Mouse (Mus musculus) hindbrain, embryonic 16.5 days (tissue): ENCODE measurements around the gene Cacna1s. TPM values are rescaled to one million over a fixed set of nuclear protein-coding genes. Genes with fewer than 3 reads are reported as not detected.

Experiments
- ATAC-seq: fragments of 200-750 bp; cut with Nextera tagmentation; 2 replicates; pipeline ENCODE4 v1.8.0; 2017; ENCODE audit warnings: moderate TSS enrichment, moderate library complexity
- H3K27ac ChIP-seq: fragments of 300-500 bp; sonication (generic); 2 replicates; pipeline ENCODE4 v1.5.1; 2014; ENCODE audit warnings: low read depth, mild to moderate bottlenecking, control low read depth, low read length, moderate library complexity
- H3K27me3 ChIP-seq: fragments of 300-500 bp; sonication (generic); replicated peaks from 2 replicates; pipeline ENCODE4 v1.6.1; 2014; ENCODE audit warnings: low read length; ENCODE audit not compliant: control insufficient read depth, insufficient read depth
- H3K36me3 ChIP-seq: fragments of 300-500 bp; sonication (generic); 2 replicates; pipeline ENCODE4 v1.6.1; 2014; ENCODE audit warnings: mild to moderate bottlenecking, low read length, moderate library complexity, mixed read lengths; ENCODE audit not compliant: control insufficient read depth, insufficient read depth
- H3K4me1 ChIP-seq: fragments of 300-500 bp; sonication (generic); 2 replicates; pipeline ENCODE4 v1.6.1; 2014; ENCODE audit warnings: low read depth, low read length; ENCODE audit not compliant: control insufficient read depth, insufficient read depth
- H3K4me2 ChIP-seq: fragments of 300-500 bp; sonication (generic); 2 replicates; pipeline ENCODE4 v1.6.1; 2014; ENCODE audit warnings: mild to moderate bottlenecking, low read length, control low read depth, moderate library complexity
- H3K4me3 ChIP-seq: fragments of 300-500 bp; sonication (generic); 2 replicates; pipeline ENCODE4 v1.5.1; 2014; ENCODE audit warnings: mild to moderate bottlenecking, low read length, control low read depth, moderate library complexity
- H3K9ac ChIP-seq: fragments of 300-500 bp; sonication (generic); 2 replicates; pipeline ENCODE4 v1.6.1; 2014; ENCODE audit warnings: low read depth, mild to moderate bottlenecking, control low read depth, low read length, moderate library complexity
- H3K9me3 ChIP-seq: fragments of 300-500 bp; sonication (generic); 2 replicates; pipeline ENCODE4 v1.6.1; 2014; ENCODE audit warnings: mild to moderate bottlenecking, low read length, moderate library complexity; ENCODE audit not compliant: control insufficient read depth
- WGBS: fragments of 180-500 bp; shearing (Covaris S2); extraction: QIAGEN DNeasy Blood & Tissue Kit; methylation state at CpG from one replicate; pipeline ENCODE4 v1.1.7; 2014; 5-methylcytosine and 5-hydroxymethylcytosine counted together
- polyA plus RNA-seq: library from polyadenylated mRNA; unstranded; fragments of >200 nt; fragmentation: Nextera tagmentation; extraction: Ambion mirVana; gene quantifications from 2 replicates; pipeline ENCODE4 v1.2.1, GENCODE M21; 2015

The Cacna1s gene
- polyA plus RNA-seq, 1 experiment from 2014 or later: 0.45 TPM

GRCm38 (mm10) chr1:136119571-136120262 is 67.2 kb downstream of the Cacna1s start:
- WGBS: 56% methylated on average over 7 of the region's 7 CpGs

DNA sequence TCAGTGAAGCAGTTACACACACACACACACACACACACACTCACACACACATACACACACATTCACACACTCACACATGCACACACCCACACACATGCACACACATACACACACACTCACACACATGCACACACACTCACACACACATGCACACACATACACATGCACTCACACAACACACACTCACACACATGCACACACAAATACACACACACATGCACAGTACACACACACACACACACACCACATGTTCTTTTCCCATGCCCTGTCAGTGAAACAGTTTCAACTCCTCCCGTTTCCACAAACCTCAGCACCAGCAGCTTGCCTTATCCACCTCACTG is 67.7 kb downstream of the Cacna1s start:
- Histone ChIP-seq H3K9ac (no peak overlapping the region), H3K4me2 (no peak overlapping the region), H3K9me3 (no peaks in the 10 kb centered on the region), H3K27me3 (no peaks in the 10 kb centered on the region), H3K4me1 (peaks cover 2% of the 10 kb centered on the region; the same call in 1 of the 2 replicates), H3K27ac (no peak overlapping the region), H3K36me3 (no peaks in the 10 kb centered on the region), H3K4me3 (no peak overlapping the region)
- ATAC-seq: no peak
- WGBS: 63% methylated on average over 1 of the region's 1 CpGs

More at GRCm38 (mm10) chr1:136119571-136120262, 67.2 kb downstream of the Cacna1s start:
- no peak overlapping the region for H3K9ac ChIP-seq
- ATAC-seq: peak; percentile 38
- no peak overlapping the region for H3K4me2 ChIP-seq
- H3K36me3 ChIP-seq: no peaks in the 10 kb centered on the region
- H3K4me1 ChIP-seq: peaks cover 2% of the 10 kb centered on the region; the same call in 1 of the 2 replicates
- H3K9me3 ChIP-seq: no peaks in the 10 kb centered on the region
- H3K27me3 ChIP-seq: no peaks in the 10 kb centered on the region
- no peak overlapping the region for H3K27ac ChIP-seq
- H3K4me3 ChIP-seq: no peak overlapping the region

GRCm38 (mm10) chr1:136120785-136121184 is 68.2 kb downstream of the Cacna1s start:
- H3K9me3 ChIP-seq: no peaks in the 10 kb centered on the region
- H3K27me3 ChIP-seq: no peaks in the 10 kb centered on the region
- no peak overlapping the region for H3K4me3 ChIP-seq
- H3K4me1 ChIP-seq: peaks cover 2% of the 10 kb centered on the region; the same call in 1 of the 2 replicates
- 58% methylated on average over 6 of the region's 6 CpGs for WGBS
- no peak overlapping the region for H3K9ac ChIP-seq
- ATAC-seq: no peak
- no peaks in the 10 kb centered on the region for H3K36me3 ChIP-seq
- no peak overlapping the region for H3K27ac ChIP-seq
- H3K4me2 ChIP-seq: no peak overlapping the region

- no peak overlapping the region for H3K4me2 ChIP-seq
- no peak overlapping the region for H3K4me3 ChIP-seq
- no peaks in the 10 kb centered on the region for H3K27me3 ChIP-seq
- H3K4me1 ChIP-seq: peaks cover 2% of the 10 kb centered on the region; the same call in 1 of the 2 replicates
- H3K9ac ChIP-seq: no peak overlapping the region
- ATAC-seq: no peak
- H3K9me3 ChIP-seq: no peaks in the 10 kb centered on the region
- H3K36me3 ChIP-seq: no peaks in the 10 kb centered on the region
- no peak overlapping the region for H3K27ac ChIP-seq
- 71% methylated on average over 8 of the region's 8 CpGs for WGBS
Measured at GRCm38 (mm10) chr1:136122030-136122429, 69.5 kb downstream of the Cacna1s start.

DNA sequence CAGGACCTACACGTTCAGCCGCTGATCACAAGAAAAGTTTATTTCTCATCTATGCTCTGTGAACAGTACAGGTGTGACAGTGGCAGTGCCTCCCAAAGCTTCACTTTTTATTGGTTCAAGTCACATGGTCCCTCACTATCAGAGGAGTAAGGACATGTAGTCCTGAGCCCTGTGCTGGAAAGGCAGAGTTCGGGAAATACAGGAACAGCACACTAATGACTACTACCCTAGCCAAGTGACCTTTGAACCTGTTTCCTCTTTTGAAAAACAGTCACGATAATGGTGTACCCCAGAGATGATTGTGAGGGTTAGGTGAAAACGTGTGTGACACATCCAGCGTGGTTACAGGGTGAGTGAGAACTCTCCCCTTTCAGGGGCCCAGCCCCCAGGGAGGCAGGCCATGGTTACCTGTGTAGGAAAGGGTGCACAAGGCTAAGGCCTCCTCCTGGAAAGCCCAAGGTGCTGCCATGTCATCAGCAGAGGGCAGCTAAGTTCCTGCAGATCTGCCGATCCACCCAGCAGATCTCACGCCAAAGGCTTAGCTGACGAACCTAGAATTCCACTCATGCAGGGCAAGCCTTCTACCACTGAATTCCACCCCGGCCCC is 73.7 kb downstream of the Cacna1s start:
- Histone ChIP-seq H3K27me3 (no peaks in the 10 kb centered on the region), H3K27ac (no peak overlapping the region), H3K4me3 (no peak overlapping the region), H3K9ac (no peak overlapping the region), H3K36me3 (no peaks in the 10 kb centered on the region), H3K4me1 (peaks cover 12% of the 10 kb centered on the region), H3K9me3 (no peaks in the 10 kb centered on the region), H3K4me2 (no peak overlapping the region)
- 84% methylated on average over 10 of the region's 10 CpGs for WGBS
- ATAC-seq: no peak

DNA sequence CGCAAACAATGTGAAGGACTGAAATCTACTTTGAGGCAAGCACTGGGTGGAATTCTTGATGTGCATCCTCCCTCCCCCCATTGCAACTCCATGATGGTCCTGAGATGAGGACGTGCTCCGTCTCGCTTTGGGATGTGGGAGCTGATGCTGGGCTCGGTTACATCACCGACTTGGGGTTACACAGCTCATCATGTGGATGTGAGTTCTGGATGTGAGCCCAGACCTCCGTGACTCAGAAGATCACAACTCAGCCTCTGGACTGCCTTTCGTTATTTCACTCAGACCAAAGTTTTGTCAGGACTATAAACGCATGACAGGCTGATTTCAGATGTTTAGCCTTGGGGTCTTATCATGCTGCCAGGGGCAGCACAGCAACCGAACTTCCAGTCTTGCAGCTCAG is 74.3 kb downstream of the Cacna1s start:
- Histone ChIP-seq H3K27me3 (no peaks in the 10 kb centered on the region), H3K9ac (no peak overlapping the region), H3K4me2 (no peak overlapping the region), H3K4me1 (peaks cover 12% of the 10 kb centered on the region), H3K36me3 (no peaks in the 10 kb centered on the region), H3K4me3 (no peak overlapping the region), H3K27ac (no peak overlapping the region), H3K9me3 (no peaks in the 10 kb centered on the region)
- WGBS: 75% methylated on average over 10 of the region's 10 CpGs
- ATAC-seq: no peak

GRCm38 (mm10) chr1:136127856-136128255 is 75.3 kb downstream of the Cacna1s start:
- Histone ChIP-seq H3K9me3 (no peaks in the 10 kb centered on the region), H3K4me3 (no peak overlapping the region), H3K4me2 (no peak overlapping the region), H3K36me3 (no peaks in the 10 kb centered on the region), H3K9ac (no peak overlapping the region), H3K27ac (no peak overlapping the region), H3K4me1 (peaks cover 12% of the 10 kb centered on the region), H3K27me3 (no peaks in the 10 kb centered on the region)
- ATAC-seq: no peak
- 73% methylated on average over 3 of the region's 3 CpGs for WGBS

GRCm38 (mm10) chr1:136128416-136128815 is 75.9 kb downstream of the Cacna1s start:
- Histone ChIP-seq H3K27ac (no peak overlapping the region), H3K4me3 (no peak overlapping the region), H3K9me3 (no peaks in the 10 kb centered on the region), H3K9ac (no peak overlapping the region), H3K4me2 (no peak overlapping the region), H3K27me3 (no peaks in the 10 kb centered on the region), H3K4me1 (peaks cover 12% of the 10 kb centered on the region), H3K36me3 (no peaks in the 10 kb centered on the region)
- WGBS: 46% methylated on average over 5 of the region's 5 CpGs
- ATAC-seq: no peak

GRCm38 (mm10) chr1:136128944-136129589 is 76.5 kb downstream of the Cacna1s start:
- Histone ChIP-seq H3K36me3 (no peaks in the 10 kb centered on the region), H3K27me3 (no peaks in the 10 kb centered on the region), H3K27ac (no peak overlapping the region), H3K4me3 (no peak overlapping the region), H3K9ac (peak overlapping the region; percentile 33), H3K4me1 (peaks cover 17% of the 10 kb centered on the region), H3K9me3 (no peaks in the 10 kb centered on the region), H3K4me2 (no peak overlapping the region)
- WGBS: 44% methylated on average over 4 of the region's 4 CpGs
- no peak for ATAC-seq
